Mouse (Mus musculus): ENCODE results near the gene 1110059E24Rik.
"Not testable (repeated sequence)": the region's sequence is repeated elsewhere in the genome, so short reads cannot be mapped to it uniquely, and the experiment has no call there.

The 1110059E24Rik gene

GRCm38 (mm10) chr19:21626271-21626988 is 26.3 kb downstream of the 1110059E24Rik start:
- DNase-seq (ENCODE audit: low read depth, low spot score) = no peak

DNA sequence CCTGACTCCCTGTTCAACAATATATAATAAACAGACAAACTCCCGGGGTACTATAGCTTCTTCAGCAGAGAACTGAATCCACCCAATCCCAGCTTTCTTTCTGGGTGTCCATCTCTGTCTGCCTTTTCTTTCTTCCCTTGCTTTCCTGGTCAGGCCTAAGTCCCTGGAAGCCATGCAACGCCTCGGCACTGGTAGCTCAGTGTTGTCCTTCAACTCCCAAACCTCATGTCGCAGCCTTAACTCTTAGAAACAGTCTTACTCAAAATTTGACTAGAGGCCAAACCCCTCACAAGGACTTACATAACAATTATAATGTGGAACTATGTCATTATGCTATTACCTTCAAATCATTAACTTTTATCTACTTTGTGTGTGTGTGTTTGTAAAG is 28.6 kb downstream of the 1110059E24Rik start:
- DNase-seq (ENCODE audit: low read depth, low spot score) = no peak

DNA sequence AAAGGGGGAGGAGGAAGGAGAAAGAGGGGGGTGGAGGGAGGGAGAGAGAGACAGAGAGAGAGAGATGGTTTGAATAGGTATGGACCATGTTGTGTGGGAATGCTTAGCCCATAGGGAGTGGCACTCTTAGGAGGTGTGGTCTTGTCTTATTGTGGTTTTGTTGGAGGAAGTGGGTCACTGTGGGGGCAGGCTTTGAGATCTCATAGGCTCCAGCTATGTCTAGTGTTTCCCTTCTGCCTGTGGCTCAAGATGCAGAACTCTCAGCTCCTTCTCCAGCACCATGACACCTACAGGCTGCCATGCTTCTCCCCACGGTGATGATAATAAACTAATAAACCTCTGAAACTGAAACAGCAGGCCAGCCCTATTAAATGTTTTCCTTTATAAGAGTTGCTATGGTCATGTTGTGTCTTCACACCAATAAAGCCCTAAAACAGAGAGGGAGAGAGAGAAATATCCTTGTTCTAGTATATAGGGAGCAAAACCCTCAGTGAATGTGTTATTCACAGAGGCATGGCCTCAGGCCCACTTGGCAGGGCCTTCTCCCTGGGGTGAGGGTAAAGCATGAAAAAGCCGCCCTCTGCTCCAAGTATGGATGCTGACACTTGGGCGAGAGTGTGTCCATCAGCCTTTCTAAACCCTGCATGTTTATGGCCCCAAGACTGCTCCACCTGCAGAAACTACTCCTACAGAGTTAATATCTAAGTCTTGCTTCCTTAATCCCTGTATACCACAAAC is 29.2 kb downstream of the 1110059E24Rik start:
- no peak for DNase-seq (ENCODE audit: low read depth, low spot score)

- DNase-seq (ENCODE audit: low read depth, low spot score) = no peak
These were observed 37.0 kb downstream of the 1110059E24Rik start for GRCm38 (mm10) chr19:21615801-21616200.

DNA sequence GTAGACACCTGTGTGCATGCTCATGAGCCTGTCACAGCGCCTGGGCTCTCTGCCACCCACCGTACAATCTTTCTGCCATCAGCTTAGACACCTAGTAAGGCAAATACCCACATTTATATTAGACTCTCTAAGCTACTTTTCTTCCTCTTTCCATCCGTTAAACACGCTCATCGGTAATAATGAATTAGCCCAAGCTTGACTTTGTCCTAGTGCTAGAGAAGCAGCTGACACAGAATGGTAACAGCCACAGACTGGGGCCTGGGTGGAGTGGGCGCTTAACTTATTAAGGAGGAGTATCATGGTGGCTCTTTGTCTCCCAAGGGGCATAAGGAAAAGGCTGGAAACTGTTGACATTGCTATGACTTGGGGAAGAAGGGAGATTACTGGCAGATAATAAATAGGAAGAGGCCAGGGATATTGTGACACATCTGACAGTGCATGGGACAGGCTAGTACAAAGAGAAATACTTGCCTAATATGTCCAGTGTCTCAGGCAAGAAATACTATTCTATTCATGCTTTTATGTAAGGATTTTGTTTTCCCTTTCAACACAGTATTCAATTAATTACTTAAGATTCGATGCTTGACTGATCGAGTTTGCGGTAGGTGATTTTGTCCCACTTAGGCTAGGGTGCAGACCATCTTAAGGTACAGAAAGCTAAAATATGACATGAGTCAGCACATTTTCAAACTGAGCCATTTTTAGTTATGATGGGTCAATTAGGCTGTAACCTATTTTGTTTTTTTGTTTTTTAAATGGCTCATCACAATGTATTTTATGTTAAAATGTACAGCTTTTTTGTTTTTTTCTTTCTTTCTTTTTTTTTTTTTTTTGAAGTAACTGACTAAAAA is 40.8 kb downstream of the 1110059E24Rik start:
- no peak for DNase-seq (ENCODE audit: low read depth, low spot score)

DNA sequence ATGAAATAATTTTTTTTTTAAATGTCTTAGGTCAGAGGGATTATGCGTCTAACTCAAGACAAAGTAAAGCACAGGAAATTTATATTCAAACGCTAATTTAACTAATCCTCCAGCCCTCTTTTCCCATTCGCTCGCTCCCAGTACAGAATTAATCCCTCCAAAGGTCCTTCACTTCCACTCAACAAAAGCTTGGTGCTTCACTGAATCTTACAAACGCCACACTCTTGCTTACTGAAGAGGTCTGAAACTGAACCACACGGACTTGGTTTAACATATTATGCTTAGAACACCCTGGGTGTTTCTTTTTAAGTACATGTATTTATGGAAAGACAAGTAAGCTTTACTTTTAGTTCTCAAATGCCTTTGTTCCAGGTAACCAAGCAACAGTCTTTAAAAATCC is 41.5 kb downstream of the 1110059E24Rik start:
- no peak for DNase-seq (ENCODE audit: low read depth, low spot score)

DNA sequence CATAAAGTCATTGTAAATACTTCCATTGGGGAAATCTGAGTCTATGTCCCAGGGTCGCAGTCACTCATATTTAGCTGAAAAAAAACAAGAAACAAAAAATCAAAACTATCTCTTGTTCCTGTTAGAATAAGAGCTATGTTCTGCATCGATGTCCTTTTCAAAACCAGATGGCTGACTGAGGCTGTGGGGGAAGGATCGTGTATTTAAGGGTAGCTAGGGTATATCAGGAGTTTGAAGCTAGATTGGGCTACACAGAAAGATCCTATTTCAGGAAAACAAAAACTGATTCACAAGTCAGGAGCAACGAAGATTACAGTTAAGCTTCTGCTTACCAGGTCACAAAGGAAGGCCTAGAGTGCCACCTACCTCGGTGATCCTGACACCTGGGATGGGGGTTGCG is 42.5 kb downstream of the 1110059E24Rik start:
- no peak for DNase-seq (ENCODE audit: low read depth, low spot score)

GRCm38 (mm10) chr19:21605294-21605693 is 47.5 kb downstream of the 1110059E24Rik start:
- DNase-seq (ENCODE audit: low read depth, low spot score) = no peak

DNA sequence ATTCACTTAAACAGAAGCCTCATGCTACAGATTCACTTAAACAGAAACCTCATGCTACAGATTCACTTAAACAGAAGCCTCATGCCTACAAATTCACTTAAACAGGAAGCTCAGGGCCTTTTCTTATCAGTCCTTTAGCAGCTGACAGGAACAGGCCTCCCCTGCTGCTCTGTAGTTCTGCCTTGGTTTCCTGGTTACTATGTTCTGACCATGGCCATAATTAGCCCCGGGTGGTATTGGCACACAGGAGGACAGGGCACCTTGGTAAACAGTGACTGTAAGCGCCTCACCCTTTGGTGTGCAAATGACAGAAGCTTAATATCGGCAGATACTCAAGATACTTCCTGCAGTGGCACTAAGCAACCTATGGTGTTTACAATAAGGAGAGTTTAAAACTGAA is 48.9 kb downstream of the 1110059E24Rik start:
- no peak for DNase-seq (ENCODE audit: low read depth, low spot score)

DNA sequence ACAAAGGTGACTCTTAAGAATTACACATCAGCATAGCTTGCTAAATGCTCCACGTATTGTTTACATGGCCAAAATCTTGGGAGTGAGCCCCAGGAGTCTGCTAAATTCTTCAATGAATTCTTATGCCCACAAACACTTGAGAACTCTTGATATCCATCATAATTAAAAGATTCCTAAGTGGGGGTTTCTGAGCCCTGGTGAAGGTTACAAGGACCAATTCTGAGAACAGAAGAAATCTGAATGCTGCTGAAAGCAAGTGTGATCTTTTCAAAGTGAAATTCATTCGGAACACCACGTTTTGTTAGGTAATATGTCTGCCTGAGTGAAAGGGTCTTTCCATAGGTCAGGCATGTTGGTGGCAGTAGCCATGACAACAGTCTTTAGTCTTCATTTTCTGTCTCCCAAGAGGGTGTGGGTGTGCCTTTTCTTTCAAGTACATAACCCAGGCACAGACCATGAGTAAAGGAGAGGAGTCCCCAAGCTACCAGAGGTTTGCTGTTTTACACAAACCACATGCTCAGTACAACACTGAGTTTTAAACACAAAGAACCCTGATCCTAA is 51.2 kb downstream of the 1110059E24Rik start:
- no peak for DNase-seq (ENCODE audit: low read depth, low spot score)

- DNase-seq (ENCODE audit: low read depth, low spot score) = no peak
These were observed 54.0 kb downstream of the 1110059E24Rik start for GRCm38 (mm10) chr19:21598659-21599352.

- no peak for DNase-seq (ENCODE audit: low read depth, low spot score)
These were observed 58.1 kb downstream of the 1110059E24Rik start for GRCm38 (mm10) chr19:21594676-21595075.

GRCm38 (mm10) chr19:21592216-21592615 is 60.6 kb downstream of the 1110059E24Rik start:
- DNase-seq (ENCODE audit: low read depth, low spot score) = not testable (repeated sequence)

DNA sequence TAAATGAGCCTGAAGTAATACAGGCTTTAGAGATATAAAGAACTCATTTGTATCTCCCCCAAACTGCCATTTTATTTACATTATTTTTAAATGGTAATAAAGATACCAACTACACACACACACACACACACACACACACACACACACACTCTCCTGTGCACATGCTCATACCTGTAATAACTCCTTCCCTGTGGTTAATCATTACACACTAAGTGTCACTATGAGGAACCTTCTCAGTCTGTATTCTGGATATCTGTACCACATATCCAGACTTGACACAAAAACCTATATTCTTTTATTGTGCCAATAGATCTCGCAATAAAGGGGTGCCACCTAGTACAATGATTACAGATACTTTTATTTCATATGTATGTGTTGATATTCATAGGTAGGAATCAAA is 62.9 kb downstream of the 1110059E24Rik start:
- DNase-seq (ENCODE audit: low read depth, low spot score) = no peak

DNA sequence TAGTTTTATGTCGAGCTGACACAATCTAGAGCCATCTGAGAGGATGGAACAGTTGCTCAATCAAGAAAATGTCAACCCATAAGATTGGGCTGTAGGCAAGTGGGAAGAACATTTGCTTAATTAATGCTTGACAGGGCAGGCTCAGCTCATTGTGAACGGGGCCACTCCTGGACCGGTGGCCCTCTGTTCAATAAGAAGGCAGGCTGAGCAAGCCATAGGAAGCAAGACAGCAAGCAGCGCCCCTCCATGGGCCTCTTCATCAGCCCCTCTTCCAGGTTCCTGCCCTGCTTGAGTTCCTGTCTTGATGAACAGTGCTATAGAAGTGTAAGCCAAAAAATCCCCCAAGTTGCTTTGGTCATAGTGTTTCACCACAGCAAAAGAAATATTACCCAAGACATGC is 65.2 kb downstream of the 1110059E24Rik start:
- DNase-seq (ENCODE audit: low read depth, low spot score) = no peak

- DNase-seq (ENCODE audit: low read depth, low spot score) = no peak
These were observed 66.2 kb downstream of the 1110059E24Rik start for GRCm38 (mm10) chr19:21586546-21586945.

GRCm38 (mm10) chr19:21585868-21586267 is 66.9 kb downstream of the 1110059E24Rik start:
- DNase-seq (ENCODE audit: low read depth, low spot score) = no peak

- no peak for DNase-seq (ENCODE audit: low read depth, low spot score)
These were observed 68.8 kb downstream of the 1110059E24Rik start for GRCm38 (mm10) chr19:21583986-21584385.

DNA sequence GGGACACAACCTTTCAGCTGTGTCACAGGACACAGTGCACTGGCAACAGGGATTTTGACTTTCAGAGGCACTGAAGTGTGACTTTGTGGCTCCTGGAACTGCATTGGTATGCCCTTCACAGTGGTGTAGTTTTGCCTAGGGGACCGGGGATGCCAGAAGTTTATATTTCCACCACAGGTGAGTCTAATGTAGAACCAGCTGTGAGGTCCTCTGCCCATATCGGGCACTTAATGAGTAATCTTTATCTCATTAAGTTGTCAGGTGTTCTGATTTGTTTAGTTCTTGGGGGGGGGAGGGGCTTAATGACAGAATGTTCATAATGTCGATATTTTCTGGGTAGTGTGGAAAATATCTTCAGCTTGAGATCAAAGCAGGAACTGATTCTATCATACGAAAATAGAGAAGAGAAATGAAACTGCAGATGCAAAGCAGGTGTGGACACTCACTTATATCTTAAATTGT is 69.2 kb downstream of the 1110059E24Rik start:
- DNase-seq (ENCODE audit: low read depth, low spot score) = no peak

DNA sequence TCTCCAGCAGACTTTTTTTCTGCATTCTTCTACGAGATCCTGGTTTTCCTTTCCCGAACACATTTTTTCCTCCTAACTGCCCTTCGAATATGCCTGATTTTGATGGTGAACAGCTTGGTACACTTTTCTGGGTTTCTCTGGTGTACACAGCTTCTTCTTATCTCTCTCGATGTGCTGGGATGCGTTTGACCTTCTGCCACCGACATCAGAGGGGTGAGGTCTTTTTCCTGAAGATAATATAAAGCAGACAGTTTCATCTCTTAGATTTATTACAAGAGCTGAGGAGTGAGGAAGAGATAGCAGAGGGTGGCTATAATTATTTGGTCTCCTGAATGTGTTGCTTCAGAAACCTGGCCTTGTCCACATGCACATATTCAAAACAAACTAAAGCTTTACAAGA is 71.4 kb downstream of the 1110059E24Rik start:
- no peak for DNase-seq (ENCODE audit: low read depth, low spot score)

- DNase-seq (ENCODE audit: low read depth, low spot score) = no peak
These were observed 72.9 kb downstream of the 1110059E24Rik start for GRCm38 (mm10) chr19:21579896-21580295.
